Mouse (Mus musculus): ENCODE results near the gene Ptx3.
"Not testable (repeated sequence)": the region's sequence is repeated elsewhere in the genome, so short reads cannot be mapped to it uniquely, and the experiment has no call there.

Ptx3 gene

GRCm38 (mm10) chr3:66219655-66220191, at the start of gene Ptx3:
TSS of gene Ptx3 (plus strand) at chr3:66219910.
- no peak for DNase-seq

- DNase-seq: no peak
These were observed 46.8 kb upstream of the Ptx3 start for GRCm38 (mm10) chr3:66172907-66173306.

DNA sequence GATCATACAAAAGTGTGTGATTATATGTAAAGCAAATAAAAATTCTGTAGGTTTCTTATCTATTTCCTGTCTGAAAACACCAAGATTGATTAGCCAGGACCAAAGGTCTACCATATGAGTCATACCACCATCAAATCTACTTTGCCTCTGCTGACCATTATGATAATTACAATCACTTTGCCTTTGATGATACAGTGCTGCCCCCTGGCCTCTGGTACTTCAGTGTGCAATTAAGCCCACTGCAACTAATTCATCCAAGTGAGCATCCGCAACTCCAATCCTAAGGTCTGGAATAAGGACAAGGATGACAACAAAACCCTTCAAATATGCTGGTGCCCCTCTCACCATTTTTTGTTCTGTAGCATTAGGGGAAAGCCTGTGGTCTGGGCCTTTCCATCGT, 40.1 kb upstream of the Ptx3 start:
- no peak for DNase-seq

DNA sequence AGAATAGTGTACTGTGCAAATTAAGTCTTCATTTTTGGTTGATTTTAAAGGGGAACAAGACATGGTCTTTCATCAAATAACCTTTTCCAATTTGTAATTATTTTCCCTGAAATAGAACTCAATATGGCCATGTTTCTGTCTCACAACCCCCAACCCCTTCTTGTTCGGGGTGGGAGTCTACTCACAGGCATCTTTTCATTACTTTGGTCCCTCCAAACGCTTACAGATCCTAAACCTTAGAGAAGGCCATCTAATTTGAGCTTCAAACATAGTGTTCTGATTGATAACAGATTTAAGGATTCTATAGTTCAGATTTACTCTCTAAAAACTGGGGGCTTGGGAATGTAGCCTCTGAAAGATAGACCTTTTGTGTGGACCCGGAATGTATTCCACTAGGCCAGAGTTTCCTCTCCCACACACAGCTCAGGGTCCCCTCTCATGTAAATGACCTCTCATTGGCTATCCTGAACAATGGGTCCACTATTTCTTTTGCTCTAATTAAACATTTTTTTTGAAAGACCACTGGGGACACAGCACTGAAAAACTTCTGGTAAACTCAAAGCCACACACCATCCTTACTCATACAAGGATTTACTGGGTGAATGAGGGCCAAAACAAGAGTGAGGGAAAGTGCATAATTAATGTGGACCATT, 25.7 kb upstream of the Ptx3 start:
- no peak for DNase-seq

DNA sequence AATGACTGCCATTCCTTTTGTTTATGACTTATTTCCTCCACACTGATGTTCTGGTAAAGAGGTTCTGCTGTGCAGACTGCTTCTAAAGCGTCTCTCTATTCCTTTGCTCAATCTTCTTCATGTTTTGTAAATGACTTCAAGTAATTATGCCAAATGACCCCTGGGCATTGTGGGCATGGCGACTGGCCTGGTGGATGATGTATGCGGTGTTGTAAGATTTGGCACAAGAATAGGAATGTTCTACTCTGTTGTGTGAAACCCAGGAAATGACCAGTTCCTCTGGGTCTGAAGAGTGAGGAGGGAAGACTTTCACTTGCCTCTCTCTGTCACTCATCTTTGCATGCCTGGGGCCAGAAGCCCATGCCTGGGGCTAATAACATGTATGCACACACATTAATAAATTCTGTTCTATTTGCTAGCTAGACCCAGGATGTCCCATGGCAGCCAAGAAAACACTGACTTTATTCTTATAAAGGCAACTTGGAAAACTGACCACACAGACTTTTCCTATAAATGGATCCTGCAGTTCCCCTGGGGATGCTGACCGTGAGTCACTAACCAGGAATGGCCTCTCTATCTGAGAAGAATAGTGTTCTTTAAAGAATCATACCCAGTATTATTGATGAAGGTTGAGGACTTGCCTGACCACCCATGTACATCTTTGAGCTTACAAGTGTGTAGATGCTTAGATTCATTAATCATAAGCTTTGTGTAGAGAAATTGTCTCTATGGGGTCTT, 10.7 kb upstream of the Ptx3 start:
- DNase-seq: peak; percentile 3

GRCm38 (mm10) chr3:66213524-66213923, 6.2 kb upstream of the Ptx3 start:
- DNase-seq: no peak

- no peak for DNase-seq
These were observed 4.0 kb upstream of the Ptx3 start for GRCm38 (mm10) chr3:66215759-66216158.

DNA sequence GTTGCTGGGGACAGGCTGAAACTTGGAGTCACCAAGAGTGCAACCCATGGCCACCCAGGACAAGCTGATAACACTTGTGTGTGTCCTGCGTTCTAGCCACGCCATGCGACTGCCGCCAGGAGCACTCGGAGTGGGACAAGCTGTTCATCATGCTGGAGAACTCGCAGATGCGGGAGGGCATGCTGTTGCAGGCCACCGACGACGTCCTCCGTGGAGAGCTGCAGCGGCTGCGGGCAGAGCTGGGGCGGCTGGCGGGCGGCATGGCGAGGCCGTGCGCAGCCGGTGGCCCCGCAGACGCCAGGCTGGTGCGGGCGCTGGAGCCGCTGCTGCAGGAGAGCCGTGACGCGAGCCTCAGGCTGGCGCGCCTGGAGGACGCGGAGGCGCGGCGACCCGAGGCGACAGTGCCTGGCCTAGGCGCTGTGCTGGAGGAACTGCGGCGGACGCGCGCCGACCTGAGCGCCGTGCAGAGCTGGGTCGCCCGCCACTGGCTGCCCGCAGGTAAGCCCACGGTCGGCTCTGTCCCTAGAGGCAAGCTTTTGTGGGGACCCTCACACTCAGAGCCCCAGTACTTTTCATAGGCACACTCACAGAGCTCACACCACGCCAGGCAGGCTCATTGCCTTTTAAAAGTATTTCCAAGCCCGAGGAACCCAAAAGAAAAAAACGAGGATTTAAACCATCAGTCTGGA, 988 bp downstream of the Ptx3 start:
- DNase-seq: peak; percentile 12

- peak; percentile 18 for DNase-seq
These were observed 1.5 kb downstream of the Ptx3 start for GRCm38 (mm10) chr3:66221243-66221611.

GRCm38 (mm10) chr3:66224931-66225537, 5.3 kb downstream of the Ptx3 start:
- DNase-seq: no peak

- not testable (repeated sequence) for DNase-seq
These were observed 16.6 kb downstream of the Ptx3 start for GRCm38 (mm10) chr3:66236234-66236871.

DNA sequence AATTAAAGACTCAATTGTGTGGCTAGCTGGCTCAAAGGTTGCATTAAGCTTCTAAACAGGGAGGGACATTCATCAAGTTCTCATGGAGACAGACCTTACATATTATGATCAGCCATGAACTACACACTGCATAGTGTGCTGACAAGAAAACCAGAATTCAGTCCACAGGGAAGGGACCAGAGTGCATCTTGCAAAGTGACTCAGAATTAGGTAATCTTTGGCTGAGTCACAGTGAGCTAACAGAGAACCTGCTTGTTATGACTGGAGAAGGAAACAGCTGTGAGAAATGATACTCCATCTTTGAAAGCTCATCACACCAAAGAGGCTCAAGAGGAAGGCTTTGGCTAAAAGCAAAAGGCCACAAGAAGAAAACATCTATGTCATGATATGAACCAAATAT, 20.8 kb downstream of the Ptx3 start:
- DNase-seq: no peak

GRCm38 (mm10) chr3:66251842-66252241, 32.1 kb downstream of the Ptx3 start:
- no peak for DNase-seq

GRCm38 (mm10) chr3:66254504-66255105, 34.9 kb downstream of the Ptx3 start:
- DNase-seq: no peak

DNA sequence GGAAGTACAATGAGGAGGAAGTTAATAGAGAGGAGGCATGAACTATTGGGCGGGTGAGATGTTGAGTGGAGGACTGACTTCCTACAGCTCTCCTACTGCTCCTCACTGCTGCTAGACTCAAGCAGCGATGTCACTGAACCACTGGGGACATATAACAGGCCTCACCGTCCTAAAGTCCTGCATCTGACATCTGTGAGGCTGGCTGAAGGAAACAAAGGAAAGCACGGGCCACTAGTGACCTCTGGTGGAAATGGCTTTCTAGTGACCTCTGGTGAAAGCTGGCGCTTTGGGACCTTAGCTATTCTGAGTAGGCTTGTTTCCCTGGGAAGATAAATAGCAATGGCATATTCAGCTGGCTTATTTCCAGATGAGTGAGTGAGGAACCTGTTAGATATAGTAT, 42.6 kb downstream of the Ptx3 start:
- peak; percentile 11 for DNase-seq

DNA sequence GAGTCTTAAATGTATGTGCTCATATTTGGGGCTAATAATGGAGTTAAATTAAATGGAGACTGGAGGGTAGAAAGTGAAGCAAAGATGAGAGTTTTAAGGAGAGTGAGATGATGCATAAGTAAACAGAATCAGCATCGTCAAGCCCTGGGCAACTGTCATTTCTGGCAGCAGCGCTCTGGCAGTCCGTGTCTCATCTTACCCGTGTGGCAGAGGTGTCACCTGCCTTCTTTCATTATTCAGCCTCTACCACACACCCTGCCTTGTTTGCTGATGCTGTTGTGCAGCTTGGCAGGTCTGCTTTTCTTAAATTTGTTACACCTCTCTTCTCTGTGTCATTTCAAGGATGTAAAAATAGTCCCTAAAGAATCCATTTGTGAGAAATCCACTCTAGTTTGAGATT, 43.6 kb downstream of the Ptx3 start:
- no peak for DNase-seq
